Mouse (Mus musculus) heart, postnatal 0 days (tissue): ENCODE results near the gene Ecsit. TPM values are rescaled to one million over a fixed set of nuclear protein-coding genes. Genes with fewer than 3 reads are reported as not detected.

Experiments
- ATAC-seq: fragments of 200-750 bp; cut with Nextera tagmentation; 2 replicates; pipeline ENCODE4 v1.8.0; 2017; ENCODE audit warnings: low read depth, moderate number of reproducible peaks, moderate library complexity; ENCODE audit not compliant: insufficient read depth
- DNase-seq: peaks from one replicate; pipeline ENCODE4 v3.0.0-alpha.2; 2016; ENCODE audit warnings: low spot score
- H3K27ac ChIP-seq: fragments of 300-500 bp; sonication (generic); 2 replicates; pipeline ENCODE4 v1.5.1; 2014; ENCODE audit warnings: low read depth, mild to moderate bottlenecking
- H3K27me3 ChIP-seq: fragments of 300-500 bp; sonication (generic); 2 replicates; pipeline ENCODE4 v1.6.1; 2014; ENCODE audit warnings: low read length, mixed read lengths; ENCODE audit not compliant: control insufficient read depth, insufficient read depth
- H3K36me3 ChIP-seq: fragments of 300-500 bp; sonication (generic); replicated peaks from 2 replicates; pipeline ENCODE4 v1.6.1; 2014; ENCODE audit warnings: low read length, mixed read lengths; ENCODE audit not compliant: control insufficient read depth, insufficient read depth
- H3K4me1 ChIP-seq: fragments of 300-500 bp; sonication (generic); 2 replicates; pipeline ENCODE4 v1.6.1; 2014; ENCODE audit warnings: antibody characterized with exemption; ENCODE audit not compliant: control insufficient read depth, insufficient read depth
- H3K4me2 ChIP-seq: fragments of 300-500 bp; sonication (generic); 2 replicates; pipeline ENCODE4 v1.6.1; 2014; ENCODE audit warnings: low read depth, mild to moderate bottlenecking, low read length, moderate library complexity
- H3K4me3 ChIP-seq: fragments of 300-500 bp; sonication (generic); 2 replicates; pipeline ENCODE4 v1.5.1; 2014; ENCODE audit warnings: low read depth, low read length
- H3K9ac ChIP-seq: fragments of 300-500 bp; sonication (generic); replicated peaks from 2 replicates; pipeline ENCODE4 v1.6.1; 2014; ENCODE audit warnings: low read depth, low read length, mixed read lengths
- H3K9me3 ChIP-seq: fragments of 300-500 bp; sonication (generic); replicated peaks from 2 replicates; pipeline ENCODE4 v1.6.1; 2016; ENCODE audit warnings: low read length; ENCODE audit not compliant: control insufficient read depth
- CTCF ChIP-seq: IDR thresholded peaks from 2 replicates; pipeline ENCODE4 v1.5.1; 2016; ENCODE audit warnings: antibody characterized with exemption, control low read depth, low read depth
- EP300 ChIP-seq: IDR thresholded peaks from 2 replicates; pipeline ENCODE4 v1.6.1; 2016; ENCODE audit warnings: antibody characterized with exemption, low read depth
- WGBS: fragments of 180-500 bp; shearing (Covaris S2); extraction: QIAGEN DNeasy Blood & Tissue Kit; methylation state at CpG from one replicate; pipeline ENCODE4 v1.1.7; 2014; 5-methylcytosine and 5-hydroxymethylcytosine counted together
- polyA plus RNA-seq: library from polyadenylated mRNA; unstranded; fragments of >200 nt; fragmentation: Nextera tagmentation; extraction: Ambion mirVana; gene quantifications from 2 replicates; pipeline ENCODE4 v1.2.1, GENCODE M21; 2015
- total RNA-seq: library from RNA; depleted of rRNA; stranded (reverse); fragments of >200 nt; gene quantifications from 2 replicates; pipeline ENCODE4 v1.2.3, GENCODE M21; 2014; ENCODE audit warnings: low replicate concordance; rRNA removed

Gene Ecsit
- 106 and 138 TPM in 2 replicates for total RNA-seq
- 80.1 and 82.0 TPM in 2 replicates for polyA plus RNA-seq

- no peak for TF ChIP-seq EP300
- no peak for TF ChIP-seq CTCF
- H3K27me3 ChIP-seq = no peaks in the 10 kb centered on the region
- WGBS = under 1% methylated on average over 48 of the region's 48 CpGs
- 0 out of 2 replicates have a peak, but pooled peaks cover 4% of the 10 kb centered on the region for H3K36me3 ChIP-seq
- H3K9ac ChIP-seq = peak within 1 kb of the TSS; percentile 77
- H3K4me2 ChIP-seq = peak within 1 kb of the TSS; percentile 84
- peak within 1 kb of the TSS; percentile 78 for H3K27ac ChIP-seq
- no peaks in the 10 kb centered on the region for H3K9me3 ChIP-seq
- H3K4me1 ChIP-seq = peaks cover 9% of the 10 kb centered on the region; the same call in 1 of the 2 replicates
- ATAC-seq (peak; percentile 98), DNase-seq (peak; percentile 97)
- peak within 1 kb of the TSS; percentile 88 for H3K4me3 ChIP-seq
Observed at GRCm38 (mm10) chr9:22085022-22085834, at the start of gene Ecsit. Ecsit (minus strand) TSS chr9:22085438.

- WGBS = 76% methylated on average over 7 of the region's 7 CpGs
- H3K27ac ChIP-seq = no peak overlapping the region
- H3K36me3 ChIP-seq = no peaks in the 10 kb centered on the region
- no peak for ATAC-seq
- H3K27me3 ChIP-seq = peaks cover 4% of the 10 kb centered on the region; the same call in 1 of the 2 replicates
- TF ChIP-seq EP300 = no peak
- TF ChIP-seq CTCF = no peak
- H3K4me2 ChIP-seq = no peak overlapping the region
- H3K9me3 ChIP-seq = no peaks in the 10 kb centered on the region
- no peak overlapping the region for H3K4me3 ChIP-seq
- no peak overlapping the region for H3K9ac ChIP-seq
- DNase-seq = no peak
- H3K4me1 ChIP-seq = peaks cover 7% of the 10 kb centered on the region; the same call in 1 of the 2 replicates
Observed at GRCm38 (mm10) chr9:22134246-22134890, 49.1 kb upstream of the Ecsit start.

- TF ChIP-seq EP300 (no peak), CTCF (no peak)
- H3K9me3 ChIP-seq = no peaks in the 10 kb centered on the region
- WGBS = 54% methylated on average over 11 of the region's 11 CpGs
- peaks cover 7% of the 10 kb centered on the region; the same call in 1 of the 2 replicates for H3K4me1 ChIP-seq
- peaks cover 4% of the 10 kb centered on the region; the same call in 1 of the 2 replicates for H3K27me3 ChIP-seq
- H3K4me2 ChIP-seq = peak overlapping the region; percentile 52; the same call in 1 of the 2 replicates
- H3K4me3 ChIP-seq = no peak overlapping the region
- H3K36me3 ChIP-seq = no peaks in the 10 kb centered on the region
- no peak overlapping the region for H3K27ac ChIP-seq
- ATAC-seq (no peak), DNase-seq (no peak)
- no peak overlapping the region for H3K9ac ChIP-seq
Observed at GRCm38 (mm10) chr9:22132220-22132619, 47.0 kb upstream of the Ecsit start.

- Histone ChIP-seq H3K27me3 (peaks cover 4% of the 10 kb centered on the region; the same call in 1 of the 2 replicates), H3K9ac (peak overlapping the region; percentile 12; the same call in 1 of the 2 replicates), H3K27ac (no peak overlapping the region), H3K36me3 (no peaks in the 10 kb centered on the region), H3K9me3 (no peaks in the 10 kb centered on the region), H3K4me2 (peak overlapping the region; percentile 52), H3K4me3 (peak overlapping the region; percentile 22; the same call in 1 of the 2 replicates), H3K4me1 (peaks cover 7% of the 10 kb centered on the region; the same call in 1 of the 2 replicates)
- WGBS = 1% methylated on average over 34 of the region's 35 CpGs
- peak; percentile 31 for DNase-seq
- TF ChIP-seq CTCF (no peak), EP300 (no peak)
- ATAC-seq = peak; percentile 50; the same call in 1 of the 2 replicates
Observed at GRCm38 (mm10) chr9:22131226-22131981, 46.2 kb upstream of the Ecsit start.
